Mouse (Mus musculus) lung, postnatal 0 days (tissue): ENCODE results near the gene Dock8.

ENCODE experiments used
- CTCF ChIP-seq: IDR thresholded peaks from 2 replicates; pipeline ENCODE4 v1.5.1; 2016; ENCODE audit warnings: antibody characterized with exemption, mild to moderate bottlenecking
- EP300 ChIP-seq: IDR thresholded peaks from 2 replicates; pipeline ENCODE4 v1.6.1; 2016; ENCODE audit warnings: antibody characterized with exemption, mild to moderate bottlenecking, control low read depth

DNA sequence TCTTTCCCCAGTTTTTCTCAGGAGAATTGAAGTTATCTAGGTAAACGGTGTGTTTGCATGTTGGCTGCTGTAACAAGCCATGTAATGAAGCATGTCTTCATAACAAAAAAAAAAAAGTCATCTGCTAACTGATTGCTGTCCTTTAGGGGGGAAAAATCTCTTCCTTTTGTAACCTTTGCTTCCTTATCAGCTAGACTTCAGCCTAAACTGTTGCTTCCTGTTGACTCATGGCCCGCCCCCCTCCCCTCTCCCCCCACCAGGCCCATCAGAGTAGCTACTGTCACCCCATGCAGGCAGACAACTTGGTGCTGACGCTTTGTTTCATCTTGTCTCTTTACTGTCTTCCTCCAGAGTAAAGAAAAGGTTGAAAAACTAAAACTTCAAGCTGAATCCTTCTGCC, 95.8 kb downstream of the Dock8 start:
- no peak for TF ChIP-seq CTCF
- TF ChIP-seq EP300, result no peak
